Mouse (Mus musculus) ovary, adult 2 months (tissue): Measurements from ENCODE around the gene Serpina5. TPM values are rescaled to one million over a fixed set of nuclear protein-coding genes. Genes with fewer than 3 reads are reported as not detected.

Experiments
- polyA plus RNA-seq: library from polyadenylated mRNA; depleted of rRNA; stranded (reverse); fragments of >200 nt; gene quantifications from 2 replicates; pipeline ENCODE4 v1.2.3, GENCODE M21; 2012; rRNA removed

Gene Serpina5
- polyA plus RNA-seq: 35.5 and 59.1 TPM in 2 replicates

GRCm38 (mm10) chr12:104100768-104101167 is at the start of gene Serpina5:
Gene Serpina5 (plus strand): TSS chr12:104101113.

GRCm38 (mm10) chr12:104112333-104112732 is 11.4 kb downstream of the Serpina5 start, which contains the start of gene Serpina3a:
Gene Serpina3a (plus strand): TSS chr12:104112724.

GRCm38 (mm10) chr12:104127696-104128095 is 26.8 kb downstream of the Serpina5 start, which contains the start of gene Serpina3b:
Gene Serpina3b (plus strand): TSS chr12:104127996.

GRCm38 (mm10) chr12:104153656-104154055 is 52.7 kb downstream of the Serpina5 start, which contains the start of gene Serpina3c:
Gene Serpina3c (minus strand): TSS chr12:104153870.

Other genes with a start within 250 kb of the Serpina5 start
- 3.1 and 10.7 TPM in 2 replicates for gene Serpina1a, start 237.6 kb upstream of the Serpina5 start, polyA plus RNA-seq
- 0.98 and 4.0 TPM in 2 replicates for gene Serpina1c, start 196.2 kb upstream of the Serpina5 start, polyA plus RNA-seq
- 88.5 and 120 TPM in 2 replicates for gene Serpina1e, start 142.1 kb upstream of the Serpina5 start, polyA plus RNA-seq
- 0.18 and 0.34 TPM in 2 replicates for gene Serpina11, start 111.2 kb upstream of the Serpina5 start, polyA plus RNA-seq
- 0.40 and 0.45 TPM in 2 replicates for gene Serpina9, start 87.4 kb upstream of the Serpina5 start, polyA plus RNA-seq
- not detected in 2 replicates for gene Serpina12, start 56.7 kb upstream of the Serpina5 start, polyA plus RNA-seq
- 0.32 and 0.51 TPM in 2 replicates for gene Serpina3a, start 11.6 kb downstream of the Serpina5 start, polyA plus RNA-seq
- gene Serpina3b, start 26.9 kb downstream of the Serpina5 start, polyA plus RNA-seq: 0.14 and 0.24 TPM in 2 replicates
- 11.1 and 14.8 TPM in 2 replicates for gene Serpina3c, start 52.8 kb downstream of the Serpina5 start, polyA plus RNA-seq
- 0.28 and 0.29 TPM in 2 replicates for gene Serpina3f, start 113.4 kb downstream of the Serpina5 start, polyA plus RNA-seq
- gene Serpina3g, start 135.1 kb downstream of the Serpina5 start, polyA plus RNA-seq: 42.6 and 43.3 TPM in 2 replicates
- gene Serpina3i, start 162.0 kb downstream of the Serpina5 start, polyA plus RNA-seq: 0.06 TPM in 1 of 2 replicates, not detected in the other
- not detected in 2 replicates for gene Serpina3j, start 213.4 kb downstream of the Serpina5 start, polyA plus RNA-seq
- 0.60 and 1.7 TPM in 2 replicates for gene Serpina3k, start 237.4 kb downstream of the Serpina5 start, polyA plus RNA-seq
- gene Serpina3m, start 237.4 kb downstream of the Serpina5 start, polyA plus RNA-seq: 0.23 TPM in 1 of 2 replicates, not detected in the other